Mouse (Mus musculus) thymus, adult 2 months (tissue): ENCODE data around the gene Tpra1.

Experiments used
- CTCF ChIP-seq: fragments of 200-500 bp; IDR thresholded peaks from 2 replicates; pipeline ENCODE4 v1.5.1; 2012; ENCODE audit warnings: mild to moderate bottlenecking, control low read depth, low read length, moderate library complexity, borderline replicate concordance; ENCODE audit not compliant: control insufficient read depth, poor library complexity, insufficient read depth; ENCODE audit errors: extremely low read depth
- POLR2A ChIP-seq: fragments of 200-500 bp; IDR thresholded peaks from 2 replicates; pipeline ENCODE4 v1.6.1; 2012; ENCODE audit warnings: mild to moderate bottlenecking, low read length, control low read depth, moderate library complexity; ENCODE audit not compliant: control insufficient read depth, poor library complexity, insufficient read depth; ENCODE audit errors: extremely low read depth

DNA sequence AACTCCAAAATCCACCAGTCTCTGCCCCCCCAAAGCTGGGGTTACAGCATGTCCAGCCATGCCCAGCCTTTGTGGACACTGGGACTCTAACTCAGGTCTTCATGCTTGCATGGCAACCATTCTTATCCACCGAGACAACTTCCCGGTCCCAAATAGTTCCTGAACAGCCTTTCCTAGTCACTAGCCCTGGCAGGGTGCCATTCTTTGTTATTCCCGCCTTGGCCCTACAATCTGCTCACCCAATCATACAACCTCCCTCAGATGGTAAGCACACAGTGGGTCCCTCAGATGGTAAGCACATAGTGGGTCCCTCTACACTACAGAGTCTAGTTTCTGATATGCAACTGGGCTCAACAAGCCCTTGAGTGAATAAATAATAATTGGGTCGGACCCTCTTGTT is 31.5 kb upstream of the Tpra1 start:
- TF ChIP-seq CTCF (no peak), POLR2A (no peak)
